In genomic region chr6:128279099-128279498, GRCm38 (mm10) we compare ENCODE assay signal across 22 mouse cellular contexts. TPM values are rescaled to one million over a fixed set of nuclear protein-coding genes. Genes with fewer than 3 reads are reported as not detected.
DNase-seq lines count a peak whose midpoint lies in the region; ATAC-seq and TF ChIP-seq lines count a peak whose summit lies in the region.
"Had no signal": no experiment of that assay in that cellular context is flagged by ENCODE, and none has a peak within 500 bp of the region (broad histone marks: within the 10 kb centered on the region; RNA-seq: fewer than 3 reads in every experiment).

No protein-coding gene starts in this region.

- H3K36me3 ChIP-seq in forebrain, embryonic 12.5 days (replicated peaks) = no peaks in the 10 kb centered on the region
- H3K36me3 ChIP-seq in forebrain, embryonic 13.5 days (ENCODE audit: poor library complexity, severe bottlenecking) = no peaks in the 10 kb centered on the region
- H3K36me3 ChIP-seq in kidney, embryonic 15.5 days = no peaks in the 10 kb centered on the region
- H3K36me3 ChIP-seq in myocyte (ENCODE audit: control insufficient read depth, insufficient read depth) = no peaks in the 10 kb centered on the region
- H3K36me3 ChIP-seq: embryonic facial prominence, embryonic 15.5 days; G1E; heart, embryonic 10.5 days; hindbrain, embryonic 13.5 days; intestine, embryonic 15.5 days had no signal

- ATAC-seq in forebrain, embryonic 12.5 days (ENCODE audit: low FRiP score) = no peak
- no peak for ATAC-seq in forebrain, embryonic 13.5 days
- peak; percentile 2; the same call in 1 of the 2 replicates for ATAC-seq in kidney, embryonic 15.5 days (replicated peaks; ENCODE audit: low FRiP score)
- ATAC-seq: intestine, embryonic 15.5 days had no signal

- no peak overlapping the region for H3K4me3 ChIP-seq in forebrain, embryonic 12.5 days (replicated peaks)
- no peak overlapping the region for H3K4me3 ChIP-seq in forebrain, embryonic 13.5 days
- H3K4me3 ChIP-seq in kidney, embryonic 15.5 days (replicated peaks) = no peak overlapping the region
- no peak overlapping the region for H3K4me3 ChIP-seq in myocyte
- H3K4me3 ChIP-seq: embryonic facial prominence, embryonic 15.5 days; erythroblast, embryonic 14.5 days; heart, embryonic 10.5 days; hindbrain, embryonic 13.5 days; intestine, embryonic 15.5 days had no signal

- H3K27ac ChIP-seq in forebrain, embryonic 12.5 days = 0 out of 2 replicates have a peak overlapping the region, but pooled peaks have one; percentile 31
- H3K27ac ChIP-seq in forebrain, embryonic 13.5 days = no peak overlapping the region
- no peak overlapping the region for H3K27ac ChIP-seq in kidney, embryonic 15.5 days
- H3K27ac ChIP-seq: embryonic facial prominence, embryonic 15.5 days; heart, embryonic 10.5 days; hindbrain, embryonic 13.5 days; intestine, embryonic 15.5 days had no signal

- H3K4me2 ChIP-seq in forebrain, embryonic 12.5 days = no peak overlapping the region
- no peak overlapping the region for H3K4me2 ChIP-seq in forebrain, embryonic 13.5 days
- no peak overlapping the region for H3K4me2 ChIP-seq in kidney, embryonic 15.5 days
- peak overlapping the region; percentile 36 for H3K4me2 ChIP-seq in myocyte (ENCODE audit: low read depth)
- H3K4me2 ChIP-seq: embryonic facial prominence, embryonic 15.5 days; hindbrain, embryonic 13.5 days; intestine, embryonic 15.5 days had no signal

- H3K9ac ChIP-seq in forebrain, embryonic 12.5 days = no peak overlapping the region
- H3K9ac ChIP-seq in forebrain, embryonic 13.5 days = no peak overlapping the region
- no peak overlapping the region for H3K9ac ChIP-seq in kidney, embryonic 15.5 days
- H3K9ac ChIP-seq: embryonic facial prominence, embryonic 15.5 days; hindbrain, embryonic 13.5 days; intestine, embryonic 15.5 days had no signal

- no peak overlapping the region for H3ac ChIP-seq in myocyte (ENCODE audit: control insufficient read depth, insufficient read length)

- H3K4me1 ChIP-seq in forebrain, embryonic 12.5 days = peaks cover 18% of the 10 kb centered on the region
- H3K4me1 ChIP-seq in forebrain, embryonic 13.5 days = peaks cover 15% of the 10 kb centered on the region
- H3K4me1 ChIP-seq in kidney, embryonic 15.5 days = peaks cover 27% of the 10 kb centered on the region

- peaks cover 71% of the 10 kb centered on the region for H3K79me2 ChIP-seq in myocyte (ENCODE audit: control insufficient read depth, insufficient read depth)

- H3K27me3 ChIP-seq in forebrain, embryonic 12.5 days = peaks cover 19% of the 10 kb centered on the region; the same call in 1 of the 2 replicates
- peaks cover 5% of the 10 kb centered on the region; the same call in 1 of the 2 replicates for H3K27me3 ChIP-seq in forebrain, embryonic 13.5 days
- no peaks in the 10 kb centered on the region for H3K27me3 ChIP-seq in kidney, embryonic 15.5 days
- H3K27me3 ChIP-seq in myocyte (ENCODE audit: control insufficient read depth, insufficient read depth, insufficient read length) = no peaks in the 10 kb centered on the region
- H3K27me3 ChIP-seq: embryonic facial prominence, embryonic 15.5 days; intestine, embryonic 15.5 days had no signal

- H3K9me3 ChIP-seq in forebrain, embryonic 12.5 days = no peaks in the 10 kb centered on the region
- H3K9me3 ChIP-seq in forebrain, embryonic 13.5 days (replicated peaks) = no peaks in the 10 kb centered on the region
- no peaks in the 10 kb centered on the region for H3K9me3 ChIP-seq in kidney, embryonic 15.5 days (replicated peaks)
- H3K9me3 ChIP-seq: embryonic facial prominence, embryonic 15.5 days; heart, embryonic 10.5 days; hindbrain, embryonic 13.5 days; intestine, embryonic 15.5 days had no signal

- no peak for DNase-seq in kidney, adult 9 months
- peak; percentile 53 for DNase-seq in R1 (ENCODE audit: low read depth, low spot score)
- no peak for DNase-seq in c-Kit-positive CD71-positive TER-119-positive erythroid progenitor cells, embryonic 14.5 days (ENCODE audit: low spot score)
- no peak for DNase-seq in cerebellum, adult 11 months
- DNase-seq: adrenal gland, postnatal 10 days; cerebellum, adult 18-20 months; cerebellum, adult 9-11 months; cerebellum, postnatal 36 days; gastrocnemius, postnatal 10 days; heart, adult 18-20 months; heart, postnatal 10 days; heart, postnatal 4 days had no signal

- 78% methylated on average over 4 of the region's 4 CpGs for WGBS in forebrain, embryonic 12.5 days
- 80% methylated on average over 4 of the region's 4 CpGs for WGBS in forebrain, embryonic 13.5 days
- 54% methylated on average over 4 of the region's 4 CpGs for WGBS in kidney, embryonic 15.5 days

- TF ChIP-seq POLR2A in myocyte (IDR thresholded peaks at IDR 0.05; ENCODE audit: insufficient read length, low read depth) = no peak

TF ChIP-seq in myocyte, 11 proteins besides CTCF, POLR2A, EP300 and RAD21:
- TF ChIP-seq USF1 (IDR thresholded peaks at IDR 0.05; ENCODE audit: low read depth) (no peak), POLR2AphosphoS2 (IDR thresholded peaks at IDR 0.05; ENCODE audit: insufficient read length, low read depth) (peak; percentile 57)
TF ChIP-seq in myocyte: peak in this region for 1.

RNA-seq across cellular contexts. Expression of gene Tead4, which starts 21.5 kb away (rescaled TPM):
- polyA plus RNA-seq in forebrain, embryonic 12.5 days (2016; fragmentation: Nextera tagmentation; extraction: Ambion mirVana) = 0.85 and 0.88 TPM in 2 replicates
- polyA plus RNA-seq in forebrain, embryonic 13.5 days (2015; fragmentation: Nextera tagmentation; extraction: Ambion mirVana) = 0.36 and 0.81 TPM in 2 replicates
- polyA plus RNA-seq in kidney, embryonic 15.5 days (2015; fragmentation: Nextera tagmentation; extraction: Ambion mirVana) = 2.5 and 3.5 TPM in 2 replicates
- 70.9 TPM for polyA plus RNA-seq in myocyte (2012; fragmentation: generic; extraction: Trizol)
- polyA plus RNA-seq: erythroblast, embryonic 14.5 days; G1E had no signal

Comparison
In these comparisons a context has a peak if more than half of its experiments do, and no peak if none do; other contexts are left out.
1. RNA of gene Tead4, which starts 21.5 kb away (polyA plus RNA-seq): 70.9 TPM in myocyte (single experiment); 2.5 to 3.5 TPM in kidney, embryonic 15.5 days, 0.85 to 0.88 TPM in forebrain, embryonic 12.5 days and 0.36 to 0.81 TPM in forebrain, embryonic 13.5 days; every median in the first group is over 10 times any median in the second.